Mouse (Mus musculus): ENCODE data around the gene Tinf2.

- TF ChIP-seq CTCF (IDR thresholded peaks at IDR 0.05; ENCODE audit: control insufficient read depth, insufficient read depth, low read length) (no peak), POLR2A (IDR thresholded peaks at IDR 0.05; ENCODE audit: borderline replicate concordance, control insufficient read depth, low read depth, low read length) (no peak)
These were observed 8.9 kb downstream of the Tinf2 start for GRCm38 (mm10) chr14:55672741-55673060.

Measured in bone marrow, adult 2 months (tissue).